Mouse (Mus musculus) stomach, embryonic 14.5 days (tissue): Measurements from ENCODE around the gene Brms1. TPM values are rescaled to one million over a fixed set of nuclear protein-coding genes. Genes with fewer than 3 reads are reported as not detected.

ENCODE experiments used
- ATAC-seq: fragments of 200-750 bp; cut with Nextera tagmentation; 2 replicates; pipeline ENCODE4 v1.8.0; 2017; ENCODE audit warnings: low read depth, moderate TSS enrichment; ENCODE audit not compliant: insufficient number of reproducible peaks, insufficient read depth, low FRiP score
- H3K27ac ChIP-seq: fragments of 300-500 bp; sonication (generic); 2 replicates; pipeline ENCODE4 v1.5.1; 2014; ENCODE audit warnings: mild to moderate bottlenecking, low read length, moderate library complexity, mixed read lengths
- H3K27me3 ChIP-seq: fragments of 300-500 bp; sonication (generic); 2 replicates; pipeline ENCODE4 v1.6.1; 2014; ENCODE audit warnings: low read length, control low read depth, mixed read lengths; ENCODE audit not compliant: control insufficient read depth, insufficient read depth
- H3K36me3 ChIP-seq: fragments of 300-500 bp; sonication (generic); 2 replicates; pipeline ENCODE4 v1.6.1; 2014; ENCODE audit warnings: mild to moderate bottlenecking, control low read depth, low read length, moderate library complexity, mixed read lengths; ENCODE audit not compliant: control insufficient read depth, insufficient read depth
- H3K4me1 ChIP-seq: fragments of 300-500 bp; sonication (generic); 2 replicates; pipeline ENCODE4 v1.6.1; 2014; ENCODE audit warnings: low read length, control low read depth, mixed read lengths; ENCODE audit not compliant: control insufficient read depth, insufficient read depth
- H3K4me2 ChIP-seq: fragments of 300-500 bp; sonication (generic); replicated peaks from 2 replicates; pipeline ENCODE4 v1.6.1; 2014; ENCODE audit warnings: low read depth, low read length, control low read depth
- H3K4me3 ChIP-seq: fragments of 300-500 bp; sonication (generic); 2 replicates; pipeline ENCODE4 v1.5.1; 2014; ENCODE audit warnings: low read depth, low read length, control low read depth
- H3K9ac ChIP-seq: fragments of 300-500 bp; sonication (generic); replicated peaks from 2 replicates; pipeline ENCODE4 v1.6.1; 2014; ENCODE audit warnings: low read depth, mild to moderate bottlenecking, control low read depth, low read length, moderate library complexity, mixed read lengths
- H3K9me3 ChIP-seq: fragments of 300-500 bp; sonication (generic); 2 replicates; pipeline ENCODE4 v1.6.1; 2016; ENCODE audit warnings: low read depth, low read length, control low read depth; ENCODE audit not compliant: control insufficient read depth
- WGBS: fragments of 180-500 bp; shearing (Covaris S2); extraction: QIAGEN DNeasy Blood & Tissue Kit; methylation state at CpG from one replicate; pipeline ENCODE4 v1.1.7; 2014; 5-methylcytosine and 5-hydroxymethylcytosine counted together
- polyA plus RNA-seq: library from polyadenylated mRNA; unstranded; fragments of >200 nt; fragmentation: Nextera tagmentation; extraction: Ambion mirVana; gene quantifications from 2 replicates; pipeline ENCODE4 v1.2.1, GENCODE M21; 2014

The Brms1 gene
- polyA plus RNA-seq, 1 experiment from 2014 or later = 43.4 TPM

DNA sequence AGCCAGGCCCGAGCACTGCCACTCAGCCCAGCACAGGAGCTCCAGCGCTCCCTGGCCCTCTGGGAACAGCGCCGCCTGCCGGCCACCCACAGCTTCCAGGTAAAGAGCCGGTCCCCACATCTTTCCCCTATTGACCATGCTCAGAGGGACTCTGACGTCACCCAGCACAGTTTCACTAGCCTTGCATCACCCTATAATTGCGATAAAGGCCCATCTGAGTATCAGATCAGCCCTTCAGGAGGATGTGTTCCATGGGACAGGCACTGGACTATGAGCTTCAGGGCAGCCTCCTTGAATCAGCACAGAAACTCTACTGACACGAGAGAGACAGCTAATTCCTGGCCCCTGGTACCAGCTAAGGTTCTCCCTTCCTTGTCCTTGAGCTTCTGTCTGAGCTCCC, 12.8 kb downstream of the Brms1 start:
- H3K27me3 ChIP-seq = 0 out of 2 replicates have a peak, but pooled peaks cover 8% of the 10 kb centered on the region
- 22% methylated on average over 9 of the region's 9 CpGs for WGBS
- no peak for ATAC-seq
- H3K36me3 ChIP-seq = no peaks in the 10 kb centered on the region
- H3K4me1 ChIP-seq = peaks cover 18% of the 10 kb centered on the region
- H3K9ac ChIP-seq = no peak overlapping the region
- H3K9me3 ChIP-seq = no peaks in the 10 kb centered on the region
- H3K4me3 ChIP-seq = no peak overlapping the region
- no peak overlapping the region for H3K4me2 ChIP-seq
- no peak overlapping the region for H3K27ac ChIP-seq

DNA sequence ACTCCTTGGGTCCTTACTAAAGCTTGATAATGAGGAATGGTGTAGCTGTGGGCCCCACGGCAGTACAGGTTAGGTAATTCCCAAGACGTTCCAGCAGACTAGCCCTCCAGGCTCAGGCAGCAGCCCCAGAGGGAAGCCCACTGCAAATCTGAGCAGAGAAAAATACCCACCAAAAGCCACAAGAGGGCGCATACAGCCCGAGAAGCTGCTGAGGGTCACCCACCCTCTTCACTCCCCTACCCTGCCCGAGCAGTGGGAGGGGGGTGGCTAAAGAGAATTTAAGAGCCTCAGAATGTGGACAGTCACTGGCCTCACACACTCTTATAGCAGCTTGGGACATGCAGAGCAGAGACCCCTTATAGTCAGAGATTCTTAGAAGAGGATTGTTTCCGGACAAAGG, 15.1 kb downstream of the Brms1 start:
- Histone ChIP-seq H3K4me2 (no peak overlapping the region), H3K27me3 (0 out of 2 replicates have a peak, but pooled peaks cover 8% of the 10 kb centered on the region), H3K27ac (no peak overlapping the region), H3K4me1 (peaks cover 31% of the 10 kb centered on the region), H3K4me3 (no peak overlapping the region), H3K36me3 (no peaks in the 10 kb centered on the region), H3K9me3 (no peaks in the 10 kb centered on the region), H3K9ac (no peak overlapping the region)
- WGBS = 6% methylated on average over 6 of the region's 6 CpGs
- peak; percentile 38; the same call in 1 of the 2 replicates for ATAC-seq

DNA sequence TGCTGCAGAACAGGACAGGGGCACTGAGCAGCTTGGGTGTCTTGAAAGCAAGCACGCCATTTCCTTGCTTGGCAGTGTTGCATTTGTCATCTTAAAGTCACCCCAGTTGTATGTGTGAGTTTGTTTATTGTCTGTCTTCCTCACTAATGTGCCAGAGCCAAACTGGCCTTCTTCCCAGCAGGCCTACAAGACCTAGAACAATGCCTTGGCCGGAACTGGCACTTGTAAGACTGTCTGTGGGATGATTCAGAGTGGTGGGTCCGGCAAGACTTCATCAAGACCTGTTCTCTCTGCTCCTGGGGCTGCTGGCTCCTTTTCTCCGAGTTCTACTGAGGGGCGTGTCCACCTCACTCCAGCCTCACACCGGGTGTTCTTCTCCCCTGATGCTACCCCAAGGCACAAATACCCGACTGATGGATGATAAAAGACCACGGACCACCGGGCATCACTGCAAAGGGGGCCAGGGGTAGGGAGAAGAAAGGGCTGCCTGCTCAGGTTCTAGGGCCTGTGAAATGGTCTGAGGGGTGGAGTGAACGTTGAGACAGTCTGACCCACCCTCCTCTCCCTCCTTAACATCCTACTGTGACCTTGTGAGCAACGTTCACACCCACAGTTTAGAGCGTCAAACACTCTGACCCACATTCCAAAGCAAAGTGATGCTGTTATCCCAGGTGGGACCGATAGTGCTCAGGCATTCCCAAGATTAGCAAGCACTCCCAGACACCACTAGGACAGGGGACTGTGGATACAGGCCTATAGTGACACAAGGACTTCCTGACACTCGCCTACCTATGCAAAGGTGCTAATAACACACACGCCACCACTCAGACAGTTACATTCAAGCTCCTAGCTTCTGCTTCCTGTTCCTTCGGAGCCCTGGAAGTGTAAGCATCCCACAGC, 17.0 kb downstream of the Brms1 start:
- Histone ChIP-seq H3K27ac (0 out of 2 replicates have a peak overlapping the region, but pooled peaks have one; percentile 45), H3K27me3 (0 out of 2 replicates have a peak, but pooled peaks cover 4% of the 10 kb centered on the region), H3K9me3 (no peaks in the 10 kb centered on the region), H3K9ac (no peak overlapping the region), H3K4me3 (no peak overlapping the region), H3K4me1 (peaks cover 31% of the 10 kb centered on the region), H3K4me2 (no peak overlapping the region), H3K36me3 (no peaks in the 10 kb centered on the region)
- no peak for ATAC-seq
- WGBS = 22% methylated on average over 16 of the region's 16 CpGs

DNA sequence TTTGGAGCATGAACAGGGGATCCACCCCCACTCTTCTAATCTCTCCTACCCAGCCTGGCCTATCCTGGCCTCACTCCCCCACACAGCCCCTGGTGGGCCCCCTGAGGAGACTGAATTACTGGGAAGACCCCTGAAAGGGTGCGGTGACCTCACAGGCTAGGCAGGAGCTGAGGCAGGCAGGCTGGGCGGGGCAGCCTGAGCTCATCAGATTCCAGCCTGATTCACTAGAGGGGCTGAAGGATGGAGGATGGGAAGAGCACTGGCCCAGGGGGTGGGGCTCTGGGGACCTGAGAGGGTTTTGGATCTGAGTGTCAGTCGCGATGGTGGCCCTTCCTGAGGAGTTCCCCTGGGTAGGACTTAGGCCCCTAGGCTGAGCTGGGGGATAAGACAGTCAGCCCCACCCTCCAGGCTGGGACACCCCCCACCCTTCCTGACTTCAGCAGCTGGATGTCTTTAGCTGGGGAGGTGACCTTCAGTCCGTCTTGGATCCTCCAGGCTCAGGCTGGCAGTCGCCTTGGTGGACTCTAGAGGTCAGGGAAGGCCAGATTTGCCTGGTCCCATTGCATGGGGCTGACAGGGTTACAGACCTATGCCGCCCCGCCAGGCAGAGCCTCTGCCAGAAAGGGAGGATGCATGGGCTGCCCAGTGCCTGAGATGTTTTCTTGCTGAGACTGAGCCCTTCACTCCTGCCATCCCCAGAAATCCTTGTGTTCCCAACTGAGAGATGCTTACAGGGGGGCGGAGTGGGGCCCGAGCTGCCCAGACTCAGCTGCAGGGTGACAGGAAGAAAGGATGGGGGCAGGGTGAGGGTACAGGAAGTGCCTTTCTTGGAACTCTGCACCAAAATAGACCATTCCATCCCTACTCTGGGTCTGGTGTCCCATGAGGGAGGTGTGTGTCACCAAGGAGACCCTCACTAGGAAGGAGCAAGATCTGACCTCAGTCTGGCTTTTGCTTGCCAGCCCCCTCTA, 17.9 kb downstream of the Brms1 start:
- H3K9me3 ChIP-seq = no peaks in the 10 kb centered on the region
- H3K4me3 ChIP-seq = no peak overlapping the region
- H3K27me3 ChIP-seq = no peaks in the 10 kb centered on the region
- H3K27ac ChIP-seq = peak overlapping the region; percentile 66; the same call in 1 of the 2 replicates
- H3K4me1 ChIP-seq = peaks cover 31% of the 10 kb centered on the region
- H3K36me3 ChIP-seq = no peaks in the 10 kb centered on the region
- 9% methylated on average over 10 of the region's 10 CpGs for WGBS
- peak overlapping the region; percentile 14; the same call in 1 of the 2 replicates for H3K4me2 ChIP-seq
- 0 out of 2 replicates have a peak overlapping the region, but pooled peaks have one; percentile 7 for H3K9ac ChIP-seq
- ATAC-seq = peak; percentile 40; the same call in 1 of the 2 replicates

DNA sequence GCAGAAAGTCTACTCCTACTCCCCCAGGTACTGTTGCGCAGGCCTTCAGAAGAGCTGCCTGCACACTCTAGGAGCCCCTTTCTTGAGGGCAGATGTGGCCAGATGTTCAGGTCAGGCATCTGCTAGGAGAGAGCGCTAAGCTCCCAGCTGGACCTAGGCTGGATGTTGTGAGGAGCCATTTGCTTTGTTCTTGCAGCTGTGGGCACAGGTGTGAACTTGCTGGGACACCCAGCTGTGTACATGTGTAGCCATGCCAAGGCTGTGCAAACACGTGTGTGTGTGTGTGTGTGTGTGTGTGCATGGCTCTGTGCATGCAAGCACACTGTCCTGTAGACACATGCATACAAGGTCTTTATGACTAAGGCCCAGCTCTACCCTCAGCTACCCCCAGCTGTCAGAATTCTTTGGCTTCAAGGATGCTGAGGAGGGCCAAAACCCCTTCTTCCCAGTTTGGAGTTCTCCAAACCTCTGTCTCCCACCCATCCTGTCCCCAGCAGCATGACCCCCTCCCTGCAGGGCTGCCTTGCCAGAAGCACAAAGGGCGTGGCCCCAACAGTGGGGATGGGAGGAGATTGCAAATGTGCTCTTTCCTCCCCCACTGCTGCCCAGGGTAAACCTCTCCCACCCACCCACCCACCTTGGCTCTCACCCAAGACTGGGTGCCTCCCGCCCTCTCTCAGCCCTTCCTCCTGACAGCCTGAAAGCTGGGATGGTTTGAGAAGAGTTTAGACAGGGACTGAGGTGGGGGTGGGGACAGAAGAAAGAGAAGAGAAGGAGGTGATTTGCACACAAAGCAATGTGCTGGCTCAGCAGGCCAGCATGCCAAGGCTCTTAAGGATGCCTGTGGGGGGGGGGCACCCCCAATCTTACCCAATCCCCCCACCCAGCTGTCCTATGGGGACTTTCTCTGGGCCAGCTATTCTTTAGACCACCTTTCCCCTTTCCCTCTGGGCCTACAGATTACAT, 19.5 kb downstream of the Brms1 start:
- Histone ChIP-seq H3K4me1 (peaks cover 43% of the 10 kb centered on the region), H3K4me2 (no peak overlapping the region), H3K36me3 (no peaks in the 10 kb centered on the region), H3K9me3 (no peaks in the 10 kb centered on the region), H3K27me3 (no peaks in the 10 kb centered on the region), H3K9ac (no peak overlapping the region), H3K27ac (peak overlapping the region; percentile 66; the same call in 1 of the 2 replicates), H3K4me3 (no peak overlapping the region)
- peak; percentile 31; the same call in 1 of the 2 replicates for ATAC-seq
- WGBS = 24% methylated on average over 5 of the region's 5 CpGs

DNA sequence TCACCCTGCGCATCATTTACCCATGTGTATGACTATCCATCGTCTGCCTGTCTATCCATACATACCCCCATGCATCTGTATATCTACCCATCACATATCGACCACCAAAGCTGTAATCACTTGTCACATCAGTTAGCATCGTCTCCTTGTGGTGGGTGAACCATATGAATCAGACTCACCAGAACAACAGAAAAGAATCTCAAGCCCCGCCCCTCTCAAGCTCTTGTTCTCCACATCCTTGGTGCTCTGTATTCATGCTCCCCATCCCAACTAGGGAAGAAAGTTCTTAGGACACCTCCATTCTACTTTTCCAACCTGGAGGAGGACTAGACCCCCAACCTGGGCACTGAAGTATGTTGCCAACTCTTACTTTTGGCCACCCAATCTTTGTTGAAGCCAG, 20.9 kb downstream of the Brms1 start:
- Histone ChIP-seq H3K9me3 (no peaks in the 10 kb centered on the region), H3K27ac (no peak overlapping the region), H3K4me1 (peaks cover 48% of the 10 kb centered on the region), H3K27me3 (no peaks in the 10 kb centered on the region), H3K4me3 (no peak overlapping the region), H3K36me3 (no peaks in the 10 kb centered on the region), H3K4me2 (no peak overlapping the region), H3K9ac (no peak overlapping the region)
- 88% methylated on average over 5 of the region's 5 CpGs for WGBS
- ATAC-seq = no peak

DNA sequence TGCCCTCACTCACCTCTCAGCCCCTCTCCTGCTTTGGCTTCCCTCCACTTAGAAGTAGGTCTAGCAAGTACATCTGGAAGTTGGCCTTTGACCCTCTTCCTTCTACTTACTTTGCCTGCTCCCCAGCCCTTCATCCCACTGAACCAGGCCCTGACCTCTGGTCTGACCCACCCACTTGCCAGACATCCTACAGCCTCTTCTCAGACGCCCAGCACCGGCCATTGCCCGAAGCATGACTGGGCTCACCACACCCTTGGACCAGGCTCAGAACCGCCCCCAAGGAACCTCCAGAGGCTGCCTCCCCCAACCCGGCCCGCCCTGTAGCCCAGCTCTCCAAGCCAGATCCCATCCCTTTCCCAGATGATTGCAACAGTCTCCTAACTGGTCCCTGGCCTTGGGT, 21.3 kb downstream of the Brms1 start:
- Histone ChIP-seq H3K9ac (no peak overlapping the region), H3K27me3 (no peaks in the 10 kb centered on the region), H3K4me1 (peaks cover 51% of the 10 kb centered on the region), H3K9me3 (no peaks in the 10 kb centered on the region), H3K27ac (no peak overlapping the region), H3K4me3 (no peak overlapping the region), H3K36me3 (no peaks in the 10 kb centered on the region), H3K4me2 (no peak overlapping the region)
- WGBS = 74% methylated on average over 6 of the region's 6 CpGs
- no peak for ATAC-seq
